Mouse (Mus musculus): ENCODE results near the gene Auts2. TPM values are rescaled to one million over a fixed set of nuclear protein-coding genes. Genes with fewer than 3 reads are reported as not detected.

The Auts2 gene
- polyA plus RNA-seq, 1 experiment from 2014 or later: 4.9 TPM

GRCm38 (mm10) chr5:132298996-132299395, 244.1 kb downstream of the Auts2 start:
- Histone ChIP-seq H3K4me1 (replicated peaks; ENCODE audit: control insufficient read depth, insufficient read depth, low read length) (no peaks in the 10 kb centered on the region), H3K9me3 (ENCODE audit: control insufficient read depth) (no peaks in the 10 kb centered on the region), H3K27me3 (replicated peaks; ENCODE audit: control insufficient read depth, insufficient read depth, low read length) (no peaks in the 10 kb centered on the region), H3K4me3 (ENCODE audit: low read depth, low read length) (no peak overlapping the region), H3K36me3 (ENCODE audit: control insufficient read depth, insufficient read depth) (no peaks in the 10 kb centered on the region), H3K9ac (ENCODE audit: low read depth, low read length) (no peak overlapping the region), H3K27ac (ENCODE audit: low read depth, low read length) (no peak overlapping the region), H3K4me2 (replicated peaks; ENCODE audit: low read depth) (no peak overlapping the region)
- no peak for TF ChIP-seq CTCF (IDR thresholded peaks at IDR 0.05; ENCODE audit: low read depth)
- ATAC-seq: no peak

GRCm38 (mm10) chr5:132297309-132297708, 245.8 kb downstream of the Auts2 start:
- no peak overlapping the region for H3K9ac ChIP-seq (ENCODE audit: low read depth, low read length)
- ATAC-seq: no peak
- H3K4me2 ChIP-seq (replicated peaks; ENCODE audit: low read depth): no peak overlapping the region
- H3K4me1 ChIP-seq (replicated peaks; ENCODE audit: control insufficient read depth, insufficient read depth, low read length): no peaks in the 10 kb centered on the region
- WGBS: 88% methylated on average over 7 of the region's 7 CpGs
- no peaks in the 10 kb centered on the region for H3K9me3 ChIP-seq (ENCODE audit: control insufficient read depth)
- H3K4me3 ChIP-seq (ENCODE audit: low read depth, low read length): no peak overlapping the region
- H3K27ac ChIP-seq (ENCODE audit: low read depth, low read length): no peak overlapping the region
- H3K36me3 ChIP-seq (ENCODE audit: control insufficient read depth, insufficient read depth): no peaks in the 10 kb centered on the region
- TF ChIP-seq CTCF (IDR thresholded peaks at IDR 0.05; ENCODE audit: low read depth): no peak
- no peaks in the 10 kb centered on the region for H3K27me3 ChIP-seq (replicated peaks; ENCODE audit: control insufficient read depth, insufficient read depth, low read length)

GRCm38 (mm10) chr5:132294469-132294868, 248.7 kb downstream of the Auts2 start:
- no peak overlapping the region for H3K4me2 ChIP-seq (replicated peaks; ENCODE audit: low read depth)
- no peaks in the 10 kb centered on the region for H3K4me1 ChIP-seq (replicated peaks; ENCODE audit: control insufficient read depth, insufficient read depth, low read length)
- WGBS: 68% methylated on average over 3 of the region's 3 CpGs

GRCm38 (mm10) chr5:132292932-132293331, 250.2 kb downstream of the Auts2 start:
- no peak overlapping the region for H3K4me3 ChIP-seq (ENCODE audit: low read depth, low read length)
- H3K9ac ChIP-seq (ENCODE audit: low read depth, low read length): no peak overlapping the region
- H3K4me1 ChIP-seq (replicated peaks; ENCODE audit: control insufficient read depth, insufficient read depth, low read length): no peaks in the 10 kb centered on the region
- no peaks in the 10 kb centered on the region for H3K36me3 ChIP-seq (ENCODE audit: control insufficient read depth, insufficient read depth)
- H3K9me3 ChIP-seq (ENCODE audit: control insufficient read depth): no peaks in the 10 kb centered on the region
- H3K27ac ChIP-seq (ENCODE audit: low read depth, low read length): no peak overlapping the region
- ATAC-seq: no peak
- 70% methylated on average over 2 of the region's 2 CpGs for WGBS
- no peak for TF ChIP-seq CTCF (IDR thresholded peaks at IDR 0.05; ENCODE audit: low read depth)
- H3K27me3 ChIP-seq (replicated peaks; ENCODE audit: control insufficient read depth, insufficient read depth, low read length): no peaks in the 10 kb centered on the region
- no peak overlapping the region for H3K4me2 ChIP-seq (replicated peaks; ENCODE audit: low read depth)

More at GRCm38 (mm10) chr5:132294469-132294868, 248.7 kb downstream of the Auts2 start:
- ATAC-seq: no peak
- Histone ChIP-seq H3K27me3 (replicated peaks; ENCODE audit: control insufficient read depth, insufficient read depth, low read length) (no peaks in the 10 kb centered on the region), H3K4me3 (ENCODE audit: low read depth, low read length) (no peak overlapping the region), H3K36me3 (ENCODE audit: control insufficient read depth, insufficient read depth) (no peaks in the 10 kb centered on the region), H3K9me3 (ENCODE audit: control insufficient read depth) (no peaks in the 10 kb centered on the region), H3K9ac (ENCODE audit: low read depth, low read length) (no peak overlapping the region), H3K27ac (ENCODE audit: low read depth, low read length) (no peak overlapping the region)
- TF ChIP-seq CTCF (IDR thresholded peaks at IDR 0.05; ENCODE audit: low read depth): no peak

- Histone ChIP-seq H3K27ac (ENCODE audit: low read depth, low read length) (no peak overlapping the region), H3K27me3 (replicated peaks; ENCODE audit: control insufficient read depth, insufficient read depth, low read length) (no peaks in the 10 kb centered on the region), H3K4me1 (replicated peaks; ENCODE audit: control insufficient read depth, insufficient read depth, low read length) (no peaks in the 10 kb centered on the region), H3K36me3 (ENCODE audit: control insufficient read depth, insufficient read depth) (no peaks in the 10 kb centered on the region), H3K4me3 (ENCODE audit: low read depth, low read length) (no peak overlapping the region), H3K4me2 (replicated peaks; ENCODE audit: low read depth) (no peak overlapping the region), H3K9ac (ENCODE audit: low read depth, low read length) (no peak overlapping the region), H3K9me3 (ENCODE audit: control insufficient read depth) (no peaks in the 10 kb centered on the region)
- ATAC-seq: no peak
- no peak for TF ChIP-seq CTCF (IDR thresholded peaks at IDR 0.05; ENCODE audit: low read depth)
- WGBS: 56% methylated on average over 13 of the region's 13 CpGs
Observed at GRCm38 (mm10) chr5:132290606-132291535, 252.3 kb downstream of the Auts2 start.

- WGBS: 88% methylated on average over 3 of the region's 3 CpGs
- H3K9ac ChIP-seq (ENCODE audit: low read depth, low read length): no peak overlapping the region
- no peaks in the 10 kb centered on the region for H3K36me3 ChIP-seq (ENCODE audit: control insufficient read depth, insufficient read depth)
Observed at GRCm38 (mm10) chr5:132283741-132284140, 259.4 kb downstream of the Auts2 start.

More at GRCm38 (mm10) chr5:132283741-132284140, 259.4 kb downstream of the Auts2 start:
- no peak for ATAC-seq
- TF ChIP-seq CTCF (IDR thresholded peaks at IDR 0.05; ENCODE audit: low read depth): no peak
- no peak overlapping the region for H3K27ac ChIP-seq (ENCODE audit: low read depth, low read length)
- no peak overlapping the region for H3K4me2 ChIP-seq (replicated peaks; ENCODE audit: low read depth)
- no peaks in the 10 kb centered on the region for H3K4me1 ChIP-seq (replicated peaks; ENCODE audit: control insufficient read depth, insufficient read depth, low read length)
- no peak overlapping the region for H3K4me3 ChIP-seq (ENCODE audit: low read depth, low read length)
- no peaks in the 10 kb centered on the region for H3K27me3 ChIP-seq (replicated peaks; ENCODE audit: control insufficient read depth, insufficient read depth, low read length)
- H3K9me3 ChIP-seq (ENCODE audit: control insufficient read depth): no peaks in the 10 kb centered on the region
